Mouse (Mus musculus) CD4-positive helper T cell, adult 2 months (primary cell): ENCODE results near the gene Apela.

Source experiments
- DNase-seq: peaks from one replicate; pipeline ENCODE4 v3.0.0-alpha.2; 2012; ENCODE audit warnings: low read depth, missing footprints, low spot score

The Apela gene

DNA sequence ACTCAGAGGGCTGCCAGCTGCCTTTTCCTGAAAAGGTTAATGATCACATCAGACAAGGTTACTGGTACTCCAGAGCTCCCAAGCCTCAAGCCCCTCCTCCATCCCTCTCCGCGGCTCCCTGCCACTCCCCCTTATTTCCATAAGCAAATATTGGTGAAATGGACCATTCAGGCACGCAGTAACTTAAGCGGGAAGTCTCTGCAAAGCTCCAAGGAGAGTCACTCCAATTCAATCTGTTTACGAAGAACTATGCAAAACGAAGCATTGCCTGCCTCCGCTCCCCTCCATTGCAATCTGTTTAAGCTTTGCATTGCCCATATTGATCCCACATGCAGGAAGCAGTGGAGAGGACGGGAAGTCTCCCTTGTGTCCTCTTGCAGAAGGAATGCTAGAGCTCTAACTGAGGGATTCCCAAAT, at the start of gene Apela:
Apela (minus strand) TSS at position 220 of the 417 bp plus-strand sequence.
- no peak for DNase-seq

DNA sequence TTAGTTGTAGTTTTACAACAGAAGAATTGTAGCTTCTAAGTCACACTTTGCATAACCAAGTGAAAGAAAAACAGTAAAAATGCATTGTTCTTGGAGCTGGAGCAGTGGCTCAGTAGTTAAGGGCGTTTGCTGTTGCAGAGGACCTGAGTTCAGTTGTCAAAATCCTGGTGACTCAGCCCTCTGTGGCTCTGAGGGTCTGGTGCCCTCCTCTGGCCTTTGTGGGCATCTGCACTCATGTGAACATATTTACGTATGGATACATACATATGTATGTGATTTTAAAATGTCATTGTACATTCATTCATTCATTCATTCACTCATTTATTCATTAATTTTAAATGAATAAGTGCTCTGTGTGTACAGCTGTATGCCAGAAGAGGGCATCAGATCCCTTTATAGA, 48.5 kb upstream of the Apela start:
- no peak for DNase-seq

DNA sequence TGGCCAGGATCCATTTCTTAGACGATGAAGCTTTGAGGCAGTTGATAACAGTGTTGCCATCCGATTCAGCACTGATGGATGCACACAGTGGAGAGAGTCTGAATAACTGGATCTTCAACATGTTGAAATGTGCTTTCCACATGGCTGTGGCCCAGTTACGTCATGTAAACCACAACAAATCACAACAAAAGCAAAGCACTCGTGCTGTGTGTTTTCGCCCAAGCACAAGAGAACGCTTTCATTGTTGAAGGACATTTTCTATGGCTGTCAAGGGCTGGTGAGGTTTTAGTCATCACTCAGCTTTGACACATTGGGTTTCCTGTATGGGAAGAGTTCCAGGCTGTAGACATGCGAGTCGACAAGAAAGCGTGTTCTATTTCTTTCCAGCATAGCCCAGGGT, 43.6 kb upstream of the Apela start:
- DNase-seq, result no peak

GRCm38 (mm10) chr8:65074733-65075132, 37.6 kb upstream of the Apela start, which contains the start of gene Gm10663:
TSS of gene Gm10663 (plus strand) at chr8:65075033.
- DNase-seq, result no peak

- no peak for DNase-seq
These were observed 33.9 kb upstream of the Apela start for GRCm38 (mm10) chr8:65070996-65071395.

- DNase-seq, result no peak
These were observed 31.3 kb upstream of the Apela start for GRCm38 (mm10) chr8:65068473-65068819.

DNA sequence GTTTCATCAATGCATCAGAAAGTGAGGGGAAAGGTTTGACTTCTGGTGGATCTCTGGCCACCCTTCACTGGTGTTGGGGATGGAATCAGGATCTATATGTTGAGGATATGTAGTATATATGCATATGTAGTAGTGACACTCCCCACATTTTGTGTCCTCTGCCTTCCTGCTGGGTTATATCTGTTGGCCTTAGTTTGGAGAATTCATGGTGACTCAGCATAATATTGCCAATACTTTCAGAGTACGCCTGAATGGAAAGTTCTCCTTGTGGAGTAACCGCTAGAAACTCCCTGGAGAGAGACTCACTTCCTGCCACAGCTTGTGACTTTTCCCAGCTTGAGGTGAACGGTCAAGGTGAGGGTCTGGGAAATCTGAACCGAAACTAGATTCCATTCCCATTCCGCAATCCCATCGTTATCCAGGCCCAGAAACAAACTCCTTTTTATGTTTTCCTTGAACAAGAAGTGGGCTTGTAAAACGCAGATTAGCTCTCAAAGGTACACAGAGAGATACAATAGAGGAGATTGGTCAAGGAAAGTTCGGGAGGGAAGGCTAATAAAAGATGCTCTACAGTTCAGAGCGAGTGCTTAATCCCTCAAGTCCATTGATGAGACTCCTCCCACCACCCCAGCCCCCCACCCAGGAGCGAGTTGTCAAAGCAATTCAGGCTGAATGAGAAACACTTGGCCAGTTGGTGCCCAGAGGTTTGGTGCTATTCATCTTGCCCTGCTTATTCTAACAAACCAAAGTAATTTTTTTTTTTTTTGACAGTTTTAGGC, 30.7 kb upstream of the Apela start:
- DNase-seq, result no peak

GRCm38 (mm10) chr8:65067031-65067430, 29.9 kb upstream of the Apela start:
- no peak for DNase-seq

GRCm38 (mm10) chr8:65065622-65066021, 28.5 kb upstream of the Apela start:
- no peak for DNase-seq

- no peak for DNase-seq
These were observed 26.9 kb upstream of the Apela start for GRCm38 (mm10) chr8:65064071-65064470.

GRCm38 (mm10) chr8:65062195-65062594, 25.1 kb upstream of the Apela start:
- no peak for DNase-seq

DNA sequence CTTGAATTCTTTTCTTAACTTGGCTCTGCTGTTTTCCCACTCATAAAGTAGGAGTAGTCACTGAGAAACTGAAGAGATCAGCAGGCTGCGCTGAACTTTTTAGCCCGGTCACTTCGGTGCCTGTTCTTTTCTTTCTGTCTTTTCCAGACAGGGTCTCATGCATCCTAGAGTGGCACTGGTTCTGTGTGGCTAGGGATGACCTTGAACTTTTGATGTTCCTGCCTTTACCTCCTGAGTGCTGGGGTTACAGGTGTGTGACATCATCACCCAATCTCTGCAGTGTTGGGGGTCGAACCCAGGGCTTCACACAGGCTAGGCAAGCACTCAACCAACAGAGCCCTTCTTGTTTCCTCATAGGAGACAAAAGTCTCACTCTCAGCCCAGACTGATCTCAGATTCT, 19.6 kb upstream of the Apela start:
- DNase-seq, result no peak

DNA sequence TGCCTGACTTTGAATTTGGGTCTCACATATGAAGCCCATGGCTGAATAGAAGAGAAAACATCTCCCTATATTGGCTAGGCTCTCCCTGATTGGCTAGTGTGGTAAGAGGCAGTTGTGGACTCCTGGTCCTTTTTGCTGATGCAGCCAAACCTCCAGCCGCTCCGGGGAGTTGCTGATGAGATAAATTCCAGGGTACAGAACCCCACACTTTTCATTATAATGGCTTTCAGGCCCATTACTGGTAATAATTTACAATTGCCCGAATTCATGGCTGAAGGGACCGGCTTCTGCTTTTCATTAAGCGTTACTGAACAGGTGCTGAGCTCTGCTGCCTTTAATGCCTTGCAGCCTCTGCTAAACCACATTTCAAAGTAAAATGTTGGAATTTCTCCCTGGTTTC, 16.8 kb upstream of the Apela start:
- no peak for DNase-seq

GRCm38 (mm10) chr8:65053554-65053953, 16.4 kb upstream of the Apela start:
- DNase-seq, result no peak

- no peak for DNase-seq
These were observed 10.7 kb upstream of the Apela start for GRCm38 (mm10) chr8:65047801-65048200.

GRCm38 (mm10) chr8:65047193-65047592, 10.1 kb upstream of the Apela start:
- DNase-seq, result no peak

GRCm38 (mm10) chr8:65046565-65046964, 9.4 kb upstream of the Apela start:
- no peak for DNase-seq

GRCm38 (mm10) chr8:65034136-65034535, 3.0 kb downstream of the Apela start:
- no peak for DNase-seq

DNA sequence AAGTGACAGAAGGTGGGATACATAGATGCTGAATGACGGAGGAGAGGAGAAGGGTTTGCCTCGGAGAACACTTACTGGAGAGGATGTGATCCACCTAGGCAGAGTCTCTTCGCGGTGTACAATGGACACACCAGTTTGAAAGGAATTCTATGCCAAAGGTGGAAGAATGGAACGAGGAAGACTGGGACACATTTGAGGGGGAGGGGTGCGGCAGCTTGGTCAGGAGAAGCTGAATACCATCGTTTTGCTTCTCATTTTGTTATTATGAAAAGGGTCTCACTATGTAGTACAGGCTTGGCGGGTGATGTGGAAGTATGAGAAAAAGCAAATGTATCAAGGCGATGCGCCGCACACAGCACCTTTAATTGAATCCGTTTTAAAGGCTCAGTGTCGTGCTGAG, 4.1 kb downstream of the Apela start:
- no peak for DNase-seq

DNA sequence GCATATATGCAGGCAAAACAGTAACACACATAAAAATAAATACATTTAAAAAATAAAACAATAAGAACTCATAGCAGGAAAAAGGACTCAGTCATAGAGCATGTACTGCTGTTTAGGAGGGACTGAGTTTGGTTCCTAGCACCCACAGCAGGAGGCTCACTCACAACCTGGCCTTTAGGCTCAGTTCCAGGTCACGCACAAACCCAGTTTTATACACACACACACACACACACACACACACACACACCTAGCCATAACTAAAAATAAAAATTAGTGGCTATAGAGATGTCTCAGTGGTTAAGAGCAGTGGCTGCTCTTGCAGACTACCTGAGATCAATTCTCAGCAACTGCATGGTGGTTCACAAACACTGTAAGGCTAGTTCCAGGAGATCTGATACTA, 5.0 kb downstream of the Apela start:
- no peak for DNase-seq

DNA sequence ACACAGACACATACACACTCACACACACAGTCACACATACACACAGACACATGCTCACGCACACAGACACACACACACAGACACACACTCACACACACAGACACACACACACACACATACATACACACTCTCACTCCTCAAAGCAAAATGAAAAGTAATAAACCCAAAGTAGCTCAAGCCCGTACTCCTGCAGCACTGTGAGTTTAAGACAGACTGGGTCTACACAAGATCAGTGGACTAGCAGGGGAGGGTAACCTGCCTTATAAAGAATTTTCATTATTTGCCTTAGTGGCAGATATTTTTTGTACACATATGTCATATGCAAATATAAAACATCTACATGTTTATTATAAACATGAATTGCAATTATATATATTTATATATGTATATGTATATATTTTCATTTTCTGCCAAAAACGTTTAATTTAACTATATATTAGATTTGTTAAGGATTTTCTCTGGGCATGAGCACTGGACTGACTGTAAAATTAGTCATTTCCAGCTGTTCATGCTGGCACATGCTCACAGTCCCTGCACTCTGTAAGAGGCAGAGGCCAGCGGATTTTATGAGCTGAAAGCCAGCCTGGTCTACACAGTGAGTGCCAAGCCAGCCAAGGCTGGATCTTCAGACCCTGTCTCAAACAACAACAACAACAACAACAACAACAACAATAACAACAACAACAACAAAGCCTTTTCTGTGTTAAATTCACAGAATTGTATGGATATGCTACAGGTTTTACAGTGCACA, 6.2 kb downstream of the Apela start:
- no peak for DNase-seq

GRCm38 (mm10) chr8:65029776-65030175, 7.4 kb downstream of the Apela start:
- DNase-seq, result no peak
